Mouse (Mus musculus) right cerebral cortex, postnatal 25 days (tissue): ENCODE data around the gene Gas6.

ENCODE experiments used
- DNase-seq: peaks from one replicate; pipeline ENCODE4 v3.0.0; 2022

The Gas6 gene

GRCm38 (mm10) chr8:13493858-13494631 lies at the start of gene Gas6:
Gas6 (minus strand) TSS chr8:13494490.
- DNase-seq: peak; percentile 71

GRCm38 (mm10) chr8:13541526-13541925 lies 47.2 kb upstream of the Gas6 start:
- DNase-seq: no peak

- no peak for DNase-seq
Observed at GRCm38 (mm10) chr8:13540122-13540521, 45.8 kb upstream of the Gas6 start.

GRCm38 (mm10) chr8:13538821-13539220 lies 44.5 kb upstream of the Gas6 start:
- peak; percentile 52 for DNase-seq

GRCm38 (mm10) chr8:13537102-13537501 lies 42.8 kb upstream of the Gas6 start:
- DNase-seq: no peak

- no peak for DNase-seq
Observed at GRCm38 (mm10) chr8:13533123-13533522, 38.8 kb upstream of the Gas6 start.

GRCm38 (mm10) chr8:13531602-13532171 lies 37.4 kb upstream of the Gas6 start:
- DNase-seq: no peak

- DNase-seq: peak; percentile 36
Observed at GRCm38 (mm10) chr8:13530941-13531340, 36.7 kb upstream of the Gas6 start.

GRCm38 (mm10) chr8:13530401-13530800 lies 36.1 kb upstream of the Gas6 start:
- DNase-seq: no peak

GRCm38 (mm10) chr8:13529891-13530316 lies 35.6 kb upstream of the Gas6 start:
- DNase-seq: peak; percentile 39

- no peak for DNase-seq
Observed at GRCm38 (mm10) chr8:13529011-13529840, 34.9 kb upstream of the Gas6 start.

GRCm38 (mm10) chr8:13521392-13521791 lies 27.1 kb upstream of the Gas6 start:
- no peak for DNase-seq

- DNase-seq: no peak
Observed at GRCm38 (mm10) chr8:13520349-13520748, 26.1 kb upstream of the Gas6 start.

- DNase-seq: peak; percentile 47
Observed at GRCm38 (mm10) chr8:13519503-13519902, 25.2 kb upstream of the Gas6 start.

GRCm38 (mm10) chr8:13517284-13517781 lies 23.0 kb upstream of the Gas6 start:
- no peak for DNase-seq

- DNase-seq: no peak
Observed at GRCm38 (mm10) chr8:13516728-13517127, 22.4 kb upstream of the Gas6 start.

- DNase-seq: no peak
Observed at GRCm38 (mm10) chr8:13516011-13516442, 21.7 kb upstream of the Gas6 start.

- no peak for DNase-seq
Observed at GRCm38 (mm10) chr8:13513556-13514370, 19.5 kb upstream of the Gas6 start.

GRCm38 (mm10) chr8:13512677-13513076 lies 18.4 kb upstream of the Gas6 start:
- no peak for DNase-seq

GRCm38 (mm10) chr8:13512016-13512415 lies 17.7 kb upstream of the Gas6 start:
- no peak for DNase-seq

- DNase-seq: no peak
Observed at GRCm38 (mm10) chr8:13507284-13507937, 13.1 kb upstream of the Gas6 start.

GRCm38 (mm10) chr8:13506849-13507248 lies 12.6 kb upstream of the Gas6 start:
- no peak for DNase-seq
